Mouse (Mus musculus) neutrophil, adult 59 days (primary cell): Measurements from ENCODE around the gene Npr2. TPM values are rescaled to one million over a fixed set of nuclear protein-coding genes. Genes with fewer than 3 reads are reported as not detected.

Source experiments
- total RNA-seq, 2 experiments: library from RNA; stranded (reverse); gene quantifications; 1 replicate in 1 of 2; 2 replicates in 1 of 2; pipeline ENCODE4 v1.2.4; 2023

Gene Npr2
- total RNA-seq, result under 1 TPM; 0.33 to 0.80 TPM

DNA sequence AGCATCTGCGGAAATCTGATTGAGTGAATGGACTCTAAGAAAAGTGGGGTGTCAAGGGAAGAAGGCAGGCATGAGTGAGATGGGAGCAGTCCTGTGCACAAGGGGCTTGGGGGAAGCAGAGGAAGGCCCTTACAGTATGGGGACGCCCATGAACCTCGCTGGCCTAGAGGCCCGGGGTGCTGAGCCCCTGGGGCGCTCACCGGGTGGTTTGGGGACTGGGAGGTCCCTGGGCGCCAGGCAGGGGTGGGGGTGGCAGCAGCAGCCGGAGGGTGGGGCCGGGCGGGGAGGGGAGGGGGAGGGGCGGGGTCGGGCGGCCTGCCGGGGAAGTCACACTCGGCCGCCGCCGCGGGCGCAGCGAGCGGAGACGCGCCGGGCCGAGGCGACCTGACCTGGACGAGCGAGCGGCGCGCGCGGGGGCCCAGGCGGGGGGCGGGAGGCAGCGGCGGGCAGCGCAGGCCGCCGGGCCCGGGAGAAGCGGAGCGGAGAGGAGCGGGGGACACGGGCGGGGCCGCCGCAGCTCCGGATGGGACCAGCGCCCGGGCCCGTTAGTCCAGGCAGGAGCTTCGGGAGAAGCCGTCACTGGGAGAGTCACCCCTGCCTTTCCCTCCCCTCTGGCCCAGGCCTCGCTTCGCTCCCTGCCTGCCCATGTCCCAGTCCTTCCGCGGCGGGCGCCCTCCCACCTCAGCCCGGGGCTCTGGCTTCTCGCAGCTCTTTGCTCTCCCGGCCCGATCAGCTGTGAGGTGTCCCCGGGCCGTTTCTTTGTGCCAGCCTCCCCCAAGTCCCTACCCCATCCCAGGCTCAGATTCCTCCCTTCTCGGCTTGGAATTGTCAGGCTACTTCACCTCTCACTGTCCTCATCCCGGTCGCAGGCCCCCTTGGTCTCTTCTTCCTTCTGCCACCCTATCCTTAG, at the start of gene Npr2:
TSS of gene Npr2 (plus strand) at position 890 of the 910 bp plus-strand sequence.

DNA sequence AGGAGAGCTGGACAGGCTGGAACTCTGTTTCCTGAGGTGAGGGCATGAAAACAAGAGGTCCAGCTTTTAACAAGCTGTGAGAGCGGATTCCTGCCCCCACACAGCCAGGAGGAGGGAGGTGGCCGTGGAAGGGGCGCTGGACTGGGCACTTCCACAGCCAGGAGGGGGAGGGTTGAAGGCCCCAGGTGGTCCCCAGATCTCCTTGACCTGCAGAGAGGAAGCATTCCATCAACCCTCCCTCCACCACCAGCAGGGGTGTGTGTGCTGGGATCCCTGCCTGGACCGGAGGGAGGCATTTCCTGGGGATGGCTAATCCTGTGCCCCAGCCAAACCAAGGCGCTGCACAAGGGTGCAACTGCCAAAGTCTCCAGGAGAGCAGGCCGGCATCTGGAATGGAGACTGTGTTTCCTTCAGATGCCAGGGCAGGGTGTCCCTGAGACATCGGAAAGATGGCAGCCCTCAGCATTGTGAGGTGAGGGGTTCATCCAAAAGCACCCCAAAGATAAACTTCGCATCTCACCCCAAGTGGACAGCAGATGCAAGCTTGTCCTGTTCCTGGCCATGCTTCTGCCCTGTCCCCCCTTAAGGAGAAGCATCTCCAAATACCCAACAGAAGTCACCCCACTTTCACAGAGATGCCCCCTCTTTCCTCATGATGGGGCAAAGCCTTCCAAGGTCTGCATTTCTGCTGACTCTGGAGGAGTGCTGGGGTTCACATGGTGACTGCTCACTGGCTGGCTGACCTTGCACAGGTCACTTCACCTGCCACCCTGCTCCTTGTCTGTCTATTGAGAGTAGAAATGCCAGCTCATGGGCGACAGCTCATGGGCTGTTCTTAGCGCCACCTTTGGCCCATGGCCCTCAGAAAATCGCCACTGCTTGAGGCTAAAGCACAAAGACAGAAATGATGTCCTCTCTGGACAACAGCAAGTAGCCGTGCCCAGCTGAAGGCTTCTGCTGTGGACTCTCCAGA, 47.0 kb upstream of the Npr2 start, which contains the start of gene Msmp:
TSS of gene Msmp (minus strand) at position 51 of the 973 bp plus-strand sequence.

DNA sequence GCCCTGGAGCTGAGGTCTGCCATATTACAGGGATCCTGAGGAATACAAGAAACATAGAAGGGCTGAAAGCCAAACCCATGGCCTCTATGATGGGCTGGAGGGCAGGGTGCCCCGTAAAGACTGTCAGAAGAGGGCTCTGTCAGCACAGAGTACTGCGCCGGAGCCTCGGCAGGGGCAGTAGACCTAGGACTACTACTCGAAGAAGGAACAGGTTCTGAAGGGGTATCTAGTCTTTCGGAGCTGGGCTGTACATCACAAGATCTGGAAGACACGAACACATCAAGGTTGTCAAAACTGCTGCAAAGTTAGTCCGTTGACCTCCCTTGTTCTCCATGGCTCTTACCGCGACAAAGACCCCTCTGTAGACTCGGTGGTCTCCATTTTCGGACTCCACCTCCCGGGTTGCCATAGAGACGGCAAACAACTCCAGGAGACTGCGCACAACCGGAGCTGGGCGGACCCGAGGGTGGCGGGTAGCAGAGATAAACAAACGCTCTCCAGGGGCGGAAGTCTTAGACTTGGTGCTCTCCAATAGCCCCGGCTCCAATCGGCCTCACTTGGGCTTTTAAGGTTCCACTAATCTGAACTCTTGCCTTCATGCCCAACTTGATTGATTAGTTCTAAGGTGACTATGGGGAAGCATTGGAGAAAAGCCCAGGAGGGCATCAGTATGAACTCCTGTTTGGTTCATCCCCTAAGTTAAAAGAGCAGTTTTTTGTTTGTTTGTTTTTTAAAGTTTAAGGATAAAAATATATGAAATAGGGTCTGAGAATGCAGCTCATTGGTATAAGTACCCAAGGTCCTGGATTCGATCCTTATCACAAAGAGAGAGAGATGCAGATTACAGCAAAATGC, 21.7 kb downstream of the Npr2 start, which contains the start of gene Spag8:
TSS of gene Spag8 (minus strand) at position 434 of the 855 bp plus-strand sequence.

DNA sequence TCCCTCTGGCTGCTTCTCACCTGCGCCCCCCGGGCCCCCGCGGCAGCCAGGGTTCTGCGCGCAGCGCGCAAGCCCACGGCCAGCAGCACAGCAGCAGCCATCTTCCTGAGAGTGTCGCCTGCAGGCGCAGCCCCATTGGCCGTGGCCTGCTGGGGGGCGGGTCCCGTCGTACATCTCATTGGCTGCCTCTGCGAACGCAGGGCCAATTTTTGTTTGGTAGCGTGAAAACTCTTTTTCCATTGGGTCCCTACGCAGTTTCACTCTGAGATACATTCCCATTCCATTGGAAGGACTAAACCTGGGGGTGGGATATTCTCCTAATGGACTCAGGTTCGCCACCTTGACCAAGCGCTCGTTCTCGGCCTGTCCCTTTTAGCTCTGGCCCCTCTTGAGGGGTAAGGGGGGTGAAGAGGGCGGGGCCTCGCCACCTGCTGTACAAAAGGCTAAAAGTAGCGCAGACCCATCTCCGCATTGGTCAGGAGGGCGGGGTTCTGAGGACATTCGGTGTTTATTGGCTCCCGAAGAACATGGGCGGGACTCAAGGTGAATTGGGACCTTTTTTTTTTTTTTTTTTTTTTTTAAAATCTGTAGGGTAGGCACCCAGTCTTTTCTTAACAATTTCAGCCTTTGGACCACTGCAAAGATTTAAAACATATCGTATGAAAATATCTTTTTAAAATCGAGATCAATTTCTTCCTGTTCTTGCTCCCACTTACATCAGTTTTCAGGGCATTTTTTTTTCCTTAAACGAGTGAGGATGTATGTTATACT, 24.8 kb downstream of the Npr2 start, which contains the start of gene Hint2:
TSS of gene Hint2 (minus strand) at position 128 of the 771 bp plus-strand sequence.

DNA sequence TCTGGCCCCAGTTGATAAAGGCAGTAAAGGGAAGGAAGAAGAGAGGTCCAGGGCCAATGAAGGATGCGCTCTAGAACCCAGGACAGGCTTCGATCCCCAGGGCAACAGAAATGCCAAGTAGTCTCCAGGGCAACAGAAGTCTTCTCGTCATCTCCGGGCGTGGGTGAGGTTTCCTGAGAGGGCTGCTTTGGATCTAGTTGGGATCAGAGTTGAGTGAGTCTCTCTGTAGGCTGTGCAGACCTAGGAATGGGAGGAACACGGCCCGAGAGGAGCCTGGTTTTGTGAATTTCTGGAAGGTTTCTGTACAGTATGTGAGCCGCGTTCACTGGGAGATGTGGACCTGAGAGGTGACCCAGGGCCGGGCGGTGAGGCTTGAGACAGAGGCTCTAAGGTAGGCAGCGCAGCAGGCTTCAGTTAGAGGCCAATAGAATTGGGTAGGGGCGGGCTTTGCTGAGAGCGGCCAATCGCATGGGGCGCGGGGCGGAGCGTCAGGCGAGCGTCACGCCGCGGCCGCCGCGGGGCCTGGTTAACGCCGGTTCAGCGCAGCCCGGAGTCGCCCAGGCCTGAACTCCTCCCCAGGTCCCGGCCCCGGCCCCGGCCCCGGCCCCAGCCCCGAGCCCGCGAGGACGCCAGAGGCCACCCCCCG, 37.2 kb downstream of the Npr2 start, which contains the start of the genes Tmem8b and Fam221b:
TSS of gene Tmem8b (plus strand) at position 190 of the 646 bp plus-strand sequence.
TSS of gene Fam221b (minus strand) at position 364 of the 646 bp plus-strand sequence.

DNA sequence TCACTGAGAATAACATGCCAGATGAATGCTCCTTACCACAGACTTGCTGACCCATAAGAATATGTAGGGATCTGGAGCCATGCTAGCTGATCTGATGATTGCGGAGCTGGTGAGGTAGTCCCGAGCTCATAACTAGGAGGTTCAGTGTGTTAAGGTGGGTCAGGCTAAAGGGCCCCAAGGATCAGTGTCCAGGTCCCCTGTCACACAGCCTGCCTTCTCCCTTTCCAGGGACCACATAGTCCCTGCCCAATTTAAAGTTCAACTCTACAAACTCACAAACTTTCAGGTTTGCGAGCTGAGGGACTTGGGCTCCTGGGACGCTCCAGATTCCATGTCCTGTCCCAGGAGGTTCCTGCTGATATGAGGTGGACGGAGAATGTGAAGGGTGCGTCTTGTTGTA, 69.0 kb downstream of the Npr2 start, which contains the start of gene Olfr70:
TSS of gene Olfr70 (minus strand) at position 101 of the 400 bp plus-strand sequence.

Other genes with a start within 250 kb of the Npr2 start
- gene Rusc2, start 250.0 kb upstream of the Npr2 start, total RNA-seq, result 1 to 10 TPM; 2.9 to 3.4 TPM
- not detected for gene Fam166b, start 202.8 kb upstream of the Npr2 start, total RNA-seq
- 1 to 10 TPM; 5.8 to 8.1 TPM for gene Tesk1, start 190.0 kb upstream of the Npr2 start, total RNA-seq
- gene Cd72, start 177.3 kb upstream of the Npr2 start, total RNA-seq, result 10 to 100 TPM in 1 of 2 experiments, 1 to 10 TPM in 1; 2.2 to 24.5 TPM
- gene Sit1, start 148.2 kb upstream of the Npr2 start, total RNA-seq, result under 1 TPM in 1 of 2 experiments, not detected in 1; 0.31 TPM
- 1 to 10 TPM; 5.1 to 5.2 TPM for gene Ccdc107, start 139.0 kb upstream of the Npr2 start, total RNA-seq
- gene Arhgef39, start 132.2 kb upstream of the Npr2 start, total RNA-seq, result 10 to 100 TPM; 31.2 to 32.1 TPM
- gene Car9, start 125.0 kb upstream of the Npr2 start, total RNA-seq, result 1 to 10 TPM; 1.1 to 2.6 TPM
- under 1 TPM; 0.60 to 0.68 TPM for gene Tpm2, start 108.2 kb upstream of the Npr2 start, total RNA-seq
- gene Creb3, start 69.6 kb upstream of the Npr2 start, total RNA-seq, result 10 to 100 TPM; 67.4 to 72.8 TPM
- gene Tln1, start 69.2 kb upstream of the Npr2 start, total RNA-seq, result 100 to 1,000 TPM; 547 to 593 TPM
- 10 to 100 TPM; 47.1 to 49.4 TPM for gene Rgp1, start 53.2 kb upstream of the Npr2 start, total RNA-seq
- gene Gba2, start 53.1 kb upstream of the Npr2 start, total RNA-seq, result 10 to 100 TPM; 28.4 to 32.8 TPM
- gene Msmp, start 47.4 kb upstream of the Npr2 start, total RNA-seq, result not detected
- not detected for gene Spag8, start 21.7 kb downstream of the Npr2 start, total RNA-seq
- 10 to 100 TPM in 1 of 2 experiments, 1 to 10 TPM in 1; 8.7 to 10.2 TPM for gene Hint2, start 24.5 kb downstream of the Npr2 start, total RNA-seq
- under 1 TPM; 0.60 to 0.66 TPM for gene Tmem8b, start 37.0 kb downstream of the Npr2 start, total RNA-seq
- under 1 TPM in 1 of 2 experiments, not detected in 1; 0.11 TPM for gene Fam221b, start 37.2 kb downstream of the Npr2 start, total RNA-seq
- not detected for gene Olfr70, start 68.9 kb downstream of the Npr2 start, total RNA-seq
- not detected for gene Olfr71, start 78.3 kb downstream of the Npr2 start, total RNA-seq
- gene Hrct1, start 95.3 kb downstream of the Npr2 start, total RNA-seq, result not detected
- not detected for gene Spaar, start 98.1 kb downstream of the Npr2 start, total RNA-seq
- gene Olfr159, start 139.1 kb downstream of the Npr2 start, total RNA-seq, result not detected
- gene Olfr156, start 192.0 kb downstream of the Npr2 start, total RNA-seq, result not detected
- not detected for gene Olfr157, start 208.3 kb downstream of the Npr2 start, total RNA-seq
- not detected for gene Olfr155, start 219.6 kb downstream of the Npr2 start, total RNA-seq
- 10 to 100 TPM; 10.7 to 18.1 TPM for gene Reck, start 243.6 kb downstream of the Npr2 start, total RNA-seq